Mouse (Mus musculus) ES-Bruce4 (cell line): Measurements from ENCODE around the gene Agap1.

ENCODE experiments used
- CTCF ChIP-seq: IDR thresholded peaks from one replicate; pipeline ENCODE4 v1.8.1; 2011; ENCODE audit warnings: low read depth, low read length
- EP300 ChIP-seq: IDR thresholded peaks from 2 replicates; pipeline ENCODE4 v1.6.1; 2011; ENCODE audit warnings: low read depth, low read length; ENCODE audit not compliant: insufficient read depth
- POLR2A ChIP-seq: IDR thresholded peaks from one replicate; pipeline ENCODE4 v1.8.1; 2011; ENCODE audit warnings: low read length; ENCODE audit not compliant: insufficient read depth

DNA sequence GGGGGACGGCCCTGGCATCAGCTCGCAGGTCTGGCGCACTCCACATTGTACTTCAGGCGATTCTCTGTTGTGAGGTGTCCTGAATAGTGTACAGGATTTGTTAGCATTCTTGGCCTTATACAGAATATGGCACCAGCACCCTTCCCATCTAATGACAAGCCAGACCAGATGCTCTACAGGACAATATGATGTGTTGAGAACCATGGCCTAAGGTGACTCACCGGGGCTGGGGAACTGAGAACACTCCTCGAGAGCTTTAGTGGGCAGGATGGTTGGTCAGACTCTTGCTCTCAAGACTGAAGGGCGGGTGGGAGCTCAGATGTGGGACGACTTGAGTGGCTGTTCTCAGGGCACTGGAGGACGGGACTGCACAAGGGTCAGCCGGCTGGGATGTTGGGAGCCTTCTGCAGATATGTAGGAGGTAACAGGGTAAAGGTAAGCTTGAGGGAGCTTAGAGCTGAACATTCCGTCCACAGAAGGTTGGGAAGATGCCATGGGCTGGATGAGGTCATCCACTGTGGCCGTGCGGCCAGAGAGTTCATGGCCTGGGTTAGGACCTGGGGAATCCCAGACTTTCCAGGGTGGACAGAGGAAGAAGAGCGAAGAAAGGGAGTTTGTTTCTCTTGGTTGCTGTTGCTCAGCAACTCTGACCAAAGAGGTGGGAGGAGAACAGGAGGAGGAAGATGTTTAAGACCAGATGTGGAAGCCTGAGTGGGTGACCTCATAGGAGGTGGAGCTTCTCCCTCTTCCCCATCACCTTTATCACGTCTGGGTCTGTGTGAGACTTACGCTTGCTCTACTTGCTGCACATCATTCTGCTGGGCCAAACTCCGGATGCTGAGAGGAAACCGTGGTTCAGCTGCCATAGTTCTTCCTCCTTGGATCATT lies 100.6 kb downstream of the Agap1 start:
- TF ChIP-seq CTCF (no peak), EP300 (no peak), POLR2A (no peak)
